Mouse (Mus musculus) ovary, postnatal 10 days (tissue): ENCODE data around the gene Hmgn2.
A peak's percentile ranks its signal among the peaks of the same experiment; 100 is the strongest.
"Not testable (repeated sequence)": the region's sequence is repeated elsewhere in the genome, so short reads cannot be mapped to it uniquely, and the experiment has no call there.

ENCODE experiments used
- DNase-seq: peaks from one replicate; pipeline ENCODE4 v3.0.0; 2022; ENCODE audit warnings: low spot score

Gene Hmgn2

GRCm38 (mm10) chr4:133968150-133968921 lies at the start of gene Hmgn2:
Gene Hmgn2 (minus strand): TSS chr4:133968650.
- DNase-seq, result peak; percentile 25

- DNase-seq, result no peak
These were observed 48.9 kb upstream of the Hmgn2 start for GRCm38 (mm10) chr4:134017201-134017865.

DNA sequence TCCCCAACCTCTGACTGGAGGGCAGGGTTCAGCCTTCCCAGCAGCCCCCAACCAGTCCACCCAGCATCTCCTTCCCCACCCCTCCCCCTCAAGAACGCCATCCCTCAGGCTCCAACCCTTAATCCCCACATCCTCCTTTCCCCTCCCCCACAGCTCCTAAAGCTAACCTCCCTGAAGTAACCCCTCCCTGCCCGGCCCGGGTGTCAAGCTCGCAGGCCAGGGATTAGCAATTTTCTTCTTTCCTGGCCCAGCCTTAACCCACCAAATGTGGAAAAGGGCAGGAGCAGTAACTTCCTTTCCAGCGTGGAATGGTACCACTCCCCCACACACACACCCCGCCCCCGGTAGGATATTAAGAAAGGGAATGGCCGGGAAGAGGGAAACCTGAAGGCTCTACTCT lies 48.3 kb upstream of the Hmgn2 start:
- DNase-seq, result no peak

GRCm38 (mm10) chr4:134016208-134016607 lies 47.8 kb upstream of the Hmgn2 start:
- no peak for DNase-seq

GRCm38 (mm10) chr4:134012858-134013528 lies 44.5 kb upstream of the Hmgn2 start:
- no peak for DNase-seq

GRCm38 (mm10) chr4:134011450-134012414 lies 43.3 kb upstream of the Hmgn2 start:
- no peak for DNase-seq

DNA sequence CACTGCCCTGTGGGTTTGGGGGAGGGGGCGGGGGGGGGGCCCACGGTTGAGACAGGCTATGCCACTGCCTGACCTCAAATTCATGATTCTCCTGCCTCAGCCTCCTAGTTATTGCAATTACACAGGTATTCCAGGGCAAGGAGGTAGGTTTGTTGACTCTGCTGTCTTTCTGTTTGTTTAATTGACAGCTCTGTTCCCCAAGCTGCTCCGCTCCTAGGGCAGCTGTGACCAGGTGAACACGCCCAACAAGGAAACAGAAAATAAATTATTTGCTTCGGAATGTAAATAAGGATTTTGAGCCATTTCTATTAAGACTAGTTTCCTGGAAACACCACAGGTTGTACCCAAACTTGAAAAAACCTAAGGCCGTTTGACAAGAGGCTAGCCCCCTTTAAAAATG lies 41.3 kb upstream of the Hmgn2 start:
- DNase-seq, result no peak

GRCm38 (mm10) chr4:134006845-134007244 lies 38.4 kb upstream of the Hmgn2 start:
- no peak for DNase-seq

DNA sequence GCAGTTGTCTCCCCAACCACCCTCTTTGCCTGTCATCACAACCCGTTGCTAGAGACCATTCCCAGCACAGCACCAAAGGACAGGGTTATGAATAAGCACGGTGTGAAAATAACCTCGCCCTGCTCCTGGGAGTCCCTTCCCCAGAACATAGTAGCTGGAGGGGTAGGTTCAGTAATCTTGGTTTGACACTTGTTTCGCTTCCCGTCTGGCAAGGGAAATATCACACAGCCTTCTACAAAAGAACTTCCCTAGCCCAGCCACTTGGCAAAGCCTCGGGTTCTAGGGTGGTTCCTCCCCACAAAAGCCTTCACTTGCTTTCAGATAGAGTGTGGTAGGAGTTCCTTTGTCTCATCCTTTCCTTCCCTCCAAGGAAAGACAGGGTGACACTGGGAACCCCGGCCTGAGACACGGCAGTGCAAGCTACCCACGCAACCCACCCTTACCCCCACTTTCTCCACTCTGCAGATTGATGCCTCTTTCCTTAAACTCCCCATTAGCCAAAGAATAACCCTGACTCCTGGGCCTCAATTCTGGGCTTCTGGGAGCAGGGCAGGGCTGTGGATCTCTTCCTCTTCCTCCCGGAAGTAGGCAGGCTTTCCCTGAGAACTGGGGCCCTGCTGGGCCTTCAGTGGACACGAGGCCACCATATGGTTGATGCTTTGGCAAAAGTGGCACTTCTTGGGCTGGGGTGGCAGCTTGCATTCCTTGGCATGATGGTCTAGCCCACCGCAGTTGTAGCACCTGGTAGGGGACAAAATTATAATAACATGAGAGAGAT lies 37.3 kb upstream of the Hmgn2 start:
- DNase-seq, result no peak

DNA sequence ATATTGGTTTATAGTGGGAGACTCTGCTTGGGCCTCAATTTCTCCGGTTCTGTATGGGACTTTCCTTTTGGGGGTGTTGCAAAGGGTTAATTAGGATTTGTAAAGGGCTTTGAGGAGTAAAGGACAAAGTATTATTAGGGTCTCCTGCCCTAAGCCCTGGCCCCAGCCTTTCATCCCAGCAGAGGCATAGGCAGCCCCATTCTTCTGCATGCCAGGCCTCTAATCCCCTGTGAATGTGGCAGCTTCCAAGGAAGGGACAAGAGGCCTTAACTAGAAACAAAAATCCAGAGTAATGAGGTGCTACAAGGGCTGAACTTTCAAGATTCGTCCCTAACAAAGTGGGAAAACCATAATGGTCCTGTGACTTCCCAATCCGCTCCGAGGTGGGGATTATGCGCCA lies 34.5 kb upstream of the Hmgn2 start:
- no peak for DNase-seq

- no peak for DNase-seq
These were observed 33.8 kb upstream of the Hmgn2 start for GRCm38 (mm10) chr4:134002246-134002645.

DNA sequence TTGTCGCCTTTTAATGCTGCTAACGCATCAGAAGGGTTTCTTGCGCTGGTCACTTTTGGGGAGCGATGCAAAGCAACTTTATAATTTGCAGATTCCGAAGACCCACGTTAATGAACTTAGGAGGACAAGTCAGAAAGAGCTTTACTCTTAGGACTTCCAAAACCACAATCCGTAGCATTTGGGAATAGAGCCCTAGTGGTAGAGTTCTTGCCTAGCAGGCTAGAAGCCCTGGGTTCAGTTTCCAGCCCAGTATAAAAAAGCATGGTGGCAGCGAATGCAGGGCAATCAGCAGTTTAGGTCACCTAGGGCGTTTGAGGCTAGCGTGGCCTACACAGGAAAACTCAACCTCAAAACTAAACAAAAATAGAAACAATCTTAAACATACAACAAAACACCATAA lies 33.3 kb upstream of the Hmgn2 start:
- no peak for DNase-seq

- DNase-seq, result peak; percentile 80
These were observed 32.3 kb upstream of the Hmgn2 start, which contains the start of gene Dhdds for GRCm38 (mm10) chr4:134000466-134001438. Gene Dhdds (minus strand): TSS chr4:134000918.

DNA sequence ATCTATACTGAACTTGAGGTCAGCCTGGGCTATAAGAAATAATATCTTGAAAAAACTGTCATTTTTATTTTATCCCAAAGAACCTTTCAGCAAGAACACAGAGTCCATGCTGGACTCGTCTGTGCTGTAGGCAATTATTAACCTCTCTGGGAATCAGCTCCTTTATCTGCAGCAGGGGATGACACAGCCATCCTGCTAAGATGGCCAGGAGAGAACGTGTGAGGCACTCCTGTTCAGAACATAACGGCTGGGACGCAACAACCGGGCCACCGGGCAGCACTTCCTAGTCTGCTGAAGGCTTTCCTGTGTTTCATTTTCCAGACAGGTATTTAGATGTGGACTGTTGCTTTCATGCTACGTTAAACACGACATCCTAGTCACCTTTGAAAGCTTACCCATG lies 26.2 kb upstream of the Hmgn2 start:
- DNase-seq, result no peak

- no peak for DNase-seq
These were observed 22.7 kb upstream of the Hmgn2 start for GRCm38 (mm10) chr4:133991087-133991660.

DNA sequence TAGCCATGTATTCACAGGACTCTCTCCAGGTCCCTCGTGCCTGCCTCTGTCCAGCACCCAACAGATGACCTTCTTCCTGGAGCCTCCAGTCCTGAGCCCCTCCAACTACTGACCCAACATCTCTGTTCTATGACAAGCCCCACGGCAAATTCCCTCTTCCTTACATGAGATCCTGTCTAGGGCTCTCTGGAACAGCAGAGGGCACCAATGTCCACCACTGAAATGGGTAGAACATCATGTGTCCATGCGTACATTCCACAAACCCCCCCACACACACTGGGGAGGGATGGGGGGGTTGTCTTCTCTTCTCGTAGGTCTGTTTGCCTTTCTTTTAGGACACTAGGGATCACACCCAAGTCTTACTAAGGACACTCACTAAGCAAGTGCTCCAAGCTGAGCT lies 21.6 kb upstream of the Hmgn2 start:
- no peak for DNase-seq

GRCm38 (mm10) chr4:133988289-133988688 lies 19.8 kb upstream of the Hmgn2 start:
- DNase-seq, result not testable (repeated sequence)

DNA sequence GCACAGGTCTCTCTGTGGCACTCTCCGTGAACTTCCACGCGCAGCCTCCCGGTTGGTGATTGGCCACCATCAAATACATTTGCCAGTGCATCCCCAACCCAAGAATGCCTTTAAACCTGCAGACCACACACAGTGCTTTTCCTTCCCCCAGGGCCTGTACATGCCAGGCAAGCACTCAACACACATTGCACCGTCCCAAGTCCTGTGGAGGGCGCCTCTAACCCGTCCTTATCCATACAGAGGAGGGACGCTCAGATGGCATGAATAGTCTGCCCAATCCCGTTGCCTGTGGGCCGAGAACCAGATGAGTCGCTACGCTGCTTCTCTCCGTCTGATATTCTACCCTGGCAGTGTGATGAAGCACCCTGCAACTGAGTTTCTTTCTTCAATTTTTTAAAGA lies 14.5 kb upstream of the Hmgn2 start:
- DNase-seq, result no peak

GRCm38 (mm10) chr4:133980496-133980895 lies 12.0 kb upstream of the Hmgn2 start:
- DNase-seq, result no peak
